Mouse (Mus musculus): ENCODE results near the gene Itgb6. TPM values are rescaled to one million over a fixed set of nuclear protein-coding genes. Genes with fewer than 3 reads are reported as not detected.

The Itgb6 gene
- polyA plus RNA-seq, 1 experiment from 2014 or later: not detected

DNA sequence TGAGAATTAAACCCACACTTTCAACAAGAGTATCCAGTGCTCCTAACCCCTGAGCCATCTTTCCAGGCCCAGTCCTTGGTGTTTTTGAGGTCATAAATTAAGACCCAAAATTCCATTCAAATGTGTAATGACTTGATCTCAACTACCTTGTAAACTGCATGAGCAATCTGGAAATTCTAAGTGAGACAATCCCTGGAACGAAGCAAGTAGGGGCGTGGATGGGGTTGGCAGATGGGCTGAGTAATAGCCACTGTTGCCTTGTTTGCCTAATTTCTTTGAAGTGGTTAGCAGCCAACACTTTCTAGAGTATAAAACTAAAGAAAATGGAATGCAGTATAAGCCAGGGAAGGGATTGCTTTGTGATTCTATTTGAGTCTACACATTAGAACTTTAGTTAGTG lies 89.7 kb downstream of the Itgb6 start:
- 81% methylated on average over 2 of the region's 2 CpGs for WGBS

DNA sequence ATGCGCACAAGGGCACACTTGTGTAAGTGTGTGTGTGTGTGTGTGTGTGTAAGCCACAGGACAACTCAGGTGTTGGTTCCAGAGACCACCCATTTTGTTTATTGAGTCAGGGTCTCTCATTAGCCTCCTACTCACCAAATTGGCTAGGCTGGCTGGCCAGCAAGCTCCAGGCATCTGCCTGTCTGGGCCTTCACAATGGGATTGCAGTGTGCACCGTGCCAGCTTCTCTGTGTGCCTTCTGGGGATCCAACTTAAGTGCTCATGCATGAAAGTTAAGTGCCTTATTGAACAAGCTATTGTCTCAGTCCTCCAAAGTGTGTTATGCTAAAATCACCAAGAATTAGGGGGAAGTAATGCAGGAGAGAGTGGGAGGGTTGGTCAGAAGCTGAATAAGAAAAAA lies 92.1 kb downstream of the Itgb6 start:
- Histone ChIP-seq H3K27ac (ENCODE audit: low read length) (no peak overlapping the region), H3K9ac (ENCODE audit: low read depth, low read length) (no peak overlapping the region), H3K4me2 (ENCODE audit: low read length) (no peak overlapping the region), H3K27me3 (ENCODE audit: control insufficient read depth, insufficient read depth, low read depth, low read length) (no peaks in the 10 kb centered on the region), H3K4me1 (ENCODE audit: control insufficient read depth, insufficient read depth, low read length) (no peaks in the 10 kb centered on the region), H3K4me3 (ENCODE audit: low read depth, low read length) (no peak overlapping the region), H3K9me3 (replicated peaks; ENCODE audit: control insufficient read depth, low read length, poor library complexity, severe bottlenecking) (no peaks in the 10 kb centered on the region), H3K36me3 (ENCODE audit: control insufficient read depth, insufficient read depth, low read length) (no peaks in the 10 kb centered on the region)
- ATAC-seq: no peak
- 62% methylated on average over 2 of the region's 2 CpGs for WGBS

More for the DNA sequence above, 89.7 kb downstream of the Itgb6 start:
- Histone ChIP-seq H3K9me3 (replicated peaks; ENCODE audit: control insufficient read depth, low read length, poor library complexity, severe bottlenecking) (no peaks in the 10 kb centered on the region), H3K36me3 (ENCODE audit: control insufficient read depth, insufficient read depth, low read length) (no peaks in the 10 kb centered on the region), H3K27me3 (ENCODE audit: control insufficient read depth, insufficient read depth, low read depth, low read length) (no peaks in the 10 kb centered on the region), H3K4me1 (ENCODE audit: control insufficient read depth, insufficient read depth, low read length) (peaks cover 6% of the 10 kb centered on the region), H3K4me2 (ENCODE audit: low read length) (no peak overlapping the region), H3K4me3 (ENCODE audit: low read depth, low read length) (no peak overlapping the region), H3K9ac (ENCODE audit: low read depth, low read length) (no peak overlapping the region), H3K27ac (ENCODE audit: low read length) (no peak overlapping the region)
- ATAC-seq: no peak

GRCm38 (mm10) chr2:60627952-60628351 lies 94.5 kb downstream of the Itgb6 start:
- Histone ChIP-seq H3K36me3 (ENCODE audit: control insufficient read depth, insufficient read depth, low read length) (no peaks in the 10 kb centered on the region), H3K4me1 (ENCODE audit: control insufficient read depth, insufficient read depth, low read length) (no peaks in the 10 kb centered on the region), H3K9ac (ENCODE audit: low read depth, low read length) (no peak overlapping the region), H3K27ac (ENCODE audit: low read length) (no peak overlapping the region), H3K4me2 (ENCODE audit: low read length) (no peak overlapping the region), H3K4me3 (ENCODE audit: low read depth, low read length) (no peak overlapping the region), H3K27me3 (ENCODE audit: control insufficient read depth, insufficient read depth, low read depth, low read length) (no peaks in the 10 kb centered on the region), H3K9me3 (replicated peaks; ENCODE audit: control insufficient read depth, low read length, poor library complexity, severe bottlenecking) (no peaks in the 10 kb centered on the region)
- no peak for ATAC-seq
- WGBS: 94% methylated on average over 4 of the region's 4 CpGs

GRCm38 (mm10) chr2:60627515-60627914 lies 94.9 kb downstream of the Itgb6 start:
- Histone ChIP-seq H3K9ac (ENCODE audit: low read depth, low read length) (no peak overlapping the region), H3K9me3 (replicated peaks; ENCODE audit: control insufficient read depth, low read length, poor library complexity, severe bottlenecking) (no peaks in the 10 kb centered on the region), H3K4me3 (ENCODE audit: low read depth, low read length) (no peak overlapping the region), H3K27me3 (ENCODE audit: control insufficient read depth, insufficient read depth, low read depth, low read length) (no peaks in the 10 kb centered on the region), H3K4me1 (ENCODE audit: control insufficient read depth, insufficient read depth, low read length) (no peaks in the 10 kb centered on the region), H3K36me3 (ENCODE audit: control insufficient read depth, insufficient read depth, low read length) (no peaks in the 10 kb centered on the region), H3K27ac (ENCODE audit: low read length) (no peak overlapping the region), H3K4me2 (ENCODE audit: low read length) (no peak overlapping the region)
- WGBS: 86% methylated on average over 10 of the region's 10 CpGs
- no peak for ATAC-seq

GRCm38 (mm10) chr2:60625766-60626165 lies 96.7 kb downstream of the Itgb6 start:
- H3K27ac ChIP-seq (ENCODE audit: low read length): no peak overlapping the region
- H3K4me1 ChIP-seq (ENCODE audit: control insufficient read depth, insufficient read depth, low read length): no peaks in the 10 kb centered on the region
- no peak overlapping the region for H3K9ac ChIP-seq (ENCODE audit: low read depth, low read length)

DNA sequence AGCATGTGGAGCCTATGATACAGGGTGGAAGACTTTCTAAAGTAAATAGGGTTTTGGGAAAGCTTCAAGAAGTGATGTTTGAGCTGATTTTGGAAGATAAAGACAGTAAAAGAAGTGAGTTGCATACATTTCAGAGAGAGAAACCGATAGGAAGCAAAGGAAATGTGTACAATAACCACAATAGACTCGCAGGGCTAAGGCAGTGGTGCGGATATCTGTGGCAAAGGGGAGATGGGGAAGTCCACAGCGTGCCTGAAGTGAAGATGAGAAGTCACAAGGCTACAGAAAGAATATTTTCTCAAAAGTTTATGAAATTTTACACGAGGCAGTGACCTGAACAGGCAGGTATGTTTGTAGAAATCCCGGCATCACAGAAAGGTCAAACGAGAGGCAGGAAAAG lies 100.3 kb downstream of the Itgb6 start:
- 87% methylated on average over 7 of the region's 7 CpGs for WGBS
- no peaks in the 10 kb centered on the region for H3K9me3 ChIP-seq (replicated peaks; ENCODE audit: control insufficient read depth, low read length, poor library complexity, severe bottlenecking)
- no peaks in the 10 kb centered on the region for H3K4me1 ChIP-seq (ENCODE audit: control insufficient read depth, insufficient read depth, low read length)
- no peaks in the 10 kb centered on the region for H3K36me3 ChIP-seq (ENCODE audit: control insufficient read depth, insufficient read depth, low read length)
- no peak overlapping the region for H3K9ac ChIP-seq (ENCODE audit: low read depth, low read length)
- no peak overlapping the region for H3K27ac ChIP-seq (ENCODE audit: low read length)
- H3K27me3 ChIP-seq (ENCODE audit: control insufficient read depth, insufficient read depth, low read depth, low read length): no peaks in the 10 kb centered on the region
- no peak overlapping the region for H3K4me3 ChIP-seq (ENCODE audit: low read depth, low read length)
- no peak for ATAC-seq
- no peak overlapping the region for H3K4me2 ChIP-seq (ENCODE audit: low read length)

More at GRCm38 (mm10) chr2:60625766-60626165, 96.7 kb downstream of the Itgb6 start:
- Histone ChIP-seq H3K27me3 (ENCODE audit: control insufficient read depth, insufficient read depth, low read depth, low read length) (no peaks in the 10 kb centered on the region), H3K4me2 (ENCODE audit: low read length) (no peak overlapping the region), H3K9me3 (replicated peaks; ENCODE audit: control insufficient read depth, low read length, poor library complexity, severe bottlenecking) (no peaks in the 10 kb centered on the region), H3K4me3 (ENCODE audit: low read depth, low read length) (no peak overlapping the region), H3K36me3 (ENCODE audit: control insufficient read depth, insufficient read depth, low read length) (no peaks in the 10 kb centered on the region)
- WGBS: 57% methylated on average over 2 of the region's 2 CpGs
- ATAC-seq: no peak

- Histone ChIP-seq H3K9ac (ENCODE audit: low read depth, low read length) (no peak overlapping the region), H3K4me2 (ENCODE audit: low read length) (no peak overlapping the region), H3K4me1 (ENCODE audit: control insufficient read depth, insufficient read depth, low read length) (peaks cover 8% of the 10 kb centered on the region; the same call in 1 of the 2 replicates), H3K4me3 (ENCODE audit: low read depth, low read length) (no peak overlapping the region), H3K27me3 (ENCODE audit: control insufficient read depth, insufficient read depth, low read depth, low read length) (no peaks in the 10 kb centered on the region), H3K9me3 (replicated peaks; ENCODE audit: control insufficient read depth, low read length, poor library complexity, severe bottlenecking) (no peaks in the 10 kb centered on the region), H3K27ac (ENCODE audit: low read length) (no peak overlapping the region), H3K36me3 (ENCODE audit: control insufficient read depth, insufficient read depth, low read length) (no peaks in the 10 kb centered on the region)
- 93% methylated on average over 7 of the region's 7 CpGs for WGBS
- no peak for ATAC-seq
These were observed 107.7 kb downstream of the Itgb6 start for GRCm38 (mm10) chr2:60614758-60615157.

DNA sequence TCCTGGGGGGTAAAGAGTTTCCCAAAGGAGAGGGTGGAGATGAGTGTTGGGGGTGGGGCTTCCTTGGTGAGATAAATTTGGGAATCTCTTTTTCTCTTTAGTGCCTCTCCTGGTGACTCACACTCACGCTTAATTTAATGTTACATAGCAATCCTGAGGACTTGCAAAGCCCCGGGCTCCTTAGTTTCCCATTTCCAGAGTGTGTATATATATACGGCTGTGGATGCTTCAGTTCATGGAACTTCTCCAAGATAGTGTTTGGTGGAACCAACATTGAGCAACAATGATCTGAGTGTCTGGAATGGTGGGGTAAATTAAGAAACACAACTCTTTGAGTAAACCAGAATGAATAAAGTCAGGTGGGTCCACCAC lies 108.6 kb downstream of the Itgb6 start:
- WGBS: 49% methylated on average over 3 of the region's 3 CpGs
- Histone ChIP-seq H3K27me3 (ENCODE audit: control insufficient read depth, insufficient read depth, low read depth, low read length) (no peaks in the 10 kb centered on the region), H3K4me2 (ENCODE audit: low read length) (no peak overlapping the region), H3K9me3 (replicated peaks; ENCODE audit: control insufficient read depth, low read length, poor library complexity, severe bottlenecking) (no peaks in the 10 kb centered on the region), H3K36me3 (ENCODE audit: control insufficient read depth, insufficient read depth, low read length) (no peaks in the 10 kb centered on the region), H3K9ac (ENCODE audit: low read depth, low read length) (no peak overlapping the region), H3K4me3 (ENCODE audit: low read depth, low read length) (no peak overlapping the region), H3K4me1 (ENCODE audit: control insufficient read depth, insufficient read depth, low read length) (peaks cover 8% of the 10 kb centered on the region; the same call in 1 of the 2 replicates), H3K27ac (ENCODE audit: low read length) (no peak overlapping the region)
- ATAC-seq: no peak

DNA sequence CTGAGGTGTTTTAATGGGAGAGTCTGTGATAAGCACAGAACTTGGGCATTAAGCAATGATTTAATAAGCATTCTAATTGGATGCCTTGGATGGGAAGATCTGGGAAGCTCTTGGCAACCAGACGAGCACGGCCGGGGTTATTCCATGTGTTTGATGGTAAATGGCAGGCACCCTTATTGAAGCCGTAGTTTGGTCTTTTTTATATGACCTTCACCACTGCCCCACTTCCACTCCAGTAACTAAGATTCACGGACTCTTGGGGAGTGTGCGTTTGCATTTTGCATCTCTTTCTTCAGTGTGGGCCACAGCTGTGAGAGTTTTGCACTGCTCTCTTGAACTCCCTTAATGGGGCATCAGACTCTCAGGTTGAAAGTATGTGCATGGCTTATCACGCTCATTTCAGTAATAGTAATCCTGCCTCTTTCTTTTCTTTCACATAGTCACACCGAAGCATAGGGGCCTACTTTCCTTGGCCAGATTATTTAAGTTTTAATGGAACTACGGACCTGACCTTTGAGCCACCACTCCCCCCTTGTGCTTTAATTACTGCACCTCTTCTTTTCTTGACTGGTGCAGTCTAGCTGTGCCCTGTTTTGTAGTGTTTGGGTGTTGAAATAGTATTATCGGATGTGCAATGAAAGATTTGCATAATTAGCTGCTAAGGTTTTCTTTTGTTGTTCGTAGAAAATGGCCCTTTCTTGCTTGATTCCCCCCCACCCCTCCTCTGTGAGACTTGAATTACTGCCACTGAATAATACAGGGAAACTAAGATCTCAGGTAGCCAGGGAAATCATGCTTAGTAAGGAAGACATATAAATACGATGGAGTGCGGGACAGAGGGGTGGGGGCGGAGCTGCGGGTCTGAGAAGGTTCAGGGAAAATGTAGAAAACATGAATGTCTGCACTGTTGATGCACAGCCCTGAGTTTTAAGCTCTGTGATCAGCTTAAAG lies 109.3 kb downstream of the Itgb6 start:
- Histone ChIP-seq H3K9me3 (replicated peaks; ENCODE audit: control insufficient read depth, low read length, poor library complexity, severe bottlenecking) (no peaks in the 10 kb centered on the region), H3K4me3 (ENCODE audit: low read depth, low read length) (no peak overlapping the region)
- 0 out of 2 replicates have a peak, but pooled peaks have one; percentile 42 for ATAC-seq

More for the DNA sequence above, 109.3 kb downstream of the Itgb6 start:
- Histone ChIP-seq H3K36me3 (ENCODE audit: control insufficient read depth, insufficient read depth, low read length) (no peaks in the 10 kb centered on the region), H3K4me1 (ENCODE audit: control insufficient read depth, insufficient read depth, low read length) (peaks cover 8% of the 10 kb centered on the region; the same call in 1 of the 2 replicates), H3K9ac (ENCODE audit: low read depth, low read length) (no peak overlapping the region), H3K27me3 (ENCODE audit: control insufficient read depth, insufficient read depth, low read depth, low read length) (no peaks in the 10 kb centered on the region), H3K27ac (ENCODE audit: low read length) (no peak overlapping the region), H3K4me2 (ENCODE audit: low read length) (no peak overlapping the region; the same call in 1 of the 2 replicates)
- 35% methylated on average over 15 of the region's 15 CpGs for WGBS

Data from midbrain, embryonic 16.5 days (tissue).